Mouse (Mus musculus) heart, adult 2 months (tissue): ENCODE results near the gene Ttc23.

Source experiments
- EP300 ChIP-seq: fragments of 200-500 bp; IDR thresholded peaks from 2 replicates; pipeline ENCODE4 v1.6.1; 2011; ENCODE audit warnings: low read depth, low read length, control low read depth; ENCODE audit not compliant: insufficient read depth
- POLR2A ChIP-seq: fragments of 200-500 bp; IDR thresholded peaks from 2 replicates; pipeline ENCODE4 v1.6.1; 2011; ENCODE audit warnings: mild to moderate bottlenecking, low read depth, low read length, control low read depth; ENCODE audit not compliant: insufficient read depth

DNA sequence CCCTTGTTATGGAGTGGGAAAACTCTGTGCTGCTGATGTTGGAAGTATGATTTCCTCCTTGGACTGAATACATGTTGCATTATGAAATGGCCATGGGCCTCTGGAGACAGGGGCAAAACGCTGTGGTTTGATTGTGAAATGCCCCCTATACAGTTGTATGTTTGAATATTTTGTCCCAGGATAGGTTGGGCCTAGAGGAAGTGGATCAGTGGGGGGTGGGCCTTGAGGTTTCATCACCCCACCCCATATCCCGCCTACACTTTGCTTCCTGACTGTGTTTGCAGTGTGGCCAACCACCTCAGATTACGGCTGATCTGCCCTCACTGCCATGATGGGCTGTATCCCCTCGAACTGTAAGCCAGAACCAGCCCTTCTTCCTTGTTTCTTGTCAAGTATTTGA lies 81.0 kb downstream of the Ttc23 start:
- no peak for TF ChIP-seq POLR2A
- no peak for TF ChIP-seq EP300
